Mouse (Mus musculus): ENCODE measurements at regions not wholly inside any gene's neighbourhood (a gene's known extent, or its start where the extent isn't known, plus 50 kb on each side); places are given as distances from the start of the nearest gene placed in this dataset.

GRCm38 (mm10) chr4:53219351-53219750 lies 59.7 kb upstream of the Abca1 start:
- peak; percentile 61 for DNase-seq

- DNase-seq, result peak; percentile 12
Observed at GRCm38 (mm10) chr4:53218752-53219151, 59.1 kb upstream of the Abca1 start.

- no peak for DNase-seq
Observed at GRCm38 (mm10) chr4:53218291-53218640, 58.6 kb upstream of the Abca1 start.

DNA sequence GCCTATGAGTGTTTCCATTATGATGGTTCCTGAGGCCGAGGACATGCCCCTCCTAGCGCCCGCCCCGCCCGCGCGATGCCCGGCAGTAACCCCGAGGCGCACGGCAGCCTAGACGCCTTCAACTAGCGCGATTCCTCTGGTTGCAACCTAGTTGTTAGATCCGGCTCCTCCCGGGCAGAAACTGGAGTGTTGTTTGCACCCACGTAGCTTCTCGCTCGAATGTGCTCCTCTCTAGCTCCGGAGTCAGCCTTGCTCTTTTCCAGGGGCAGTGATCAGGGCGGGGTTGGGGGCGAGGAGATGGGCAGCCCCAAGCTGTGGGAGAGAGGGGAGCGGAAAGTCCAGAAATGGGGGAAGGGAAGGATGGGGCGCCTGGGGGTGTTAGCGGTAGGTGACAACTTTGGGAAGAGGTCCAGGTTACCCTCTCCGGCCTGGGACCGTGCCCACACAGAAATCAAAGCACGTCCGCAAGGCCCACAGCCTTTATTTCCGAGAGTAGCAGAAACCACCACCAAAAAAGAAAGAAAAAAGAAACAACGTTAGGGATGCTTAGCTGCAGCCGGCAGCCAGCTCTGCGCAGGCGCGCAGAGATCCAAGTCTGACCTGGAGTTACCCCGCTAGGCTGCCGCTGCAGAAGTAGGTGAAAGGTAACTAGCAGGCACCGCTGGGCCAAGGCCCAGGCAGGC lies 58.1 kb upstream of the Abca1 start:
- DNase-seq, result peak; percentile 76

DNA sequence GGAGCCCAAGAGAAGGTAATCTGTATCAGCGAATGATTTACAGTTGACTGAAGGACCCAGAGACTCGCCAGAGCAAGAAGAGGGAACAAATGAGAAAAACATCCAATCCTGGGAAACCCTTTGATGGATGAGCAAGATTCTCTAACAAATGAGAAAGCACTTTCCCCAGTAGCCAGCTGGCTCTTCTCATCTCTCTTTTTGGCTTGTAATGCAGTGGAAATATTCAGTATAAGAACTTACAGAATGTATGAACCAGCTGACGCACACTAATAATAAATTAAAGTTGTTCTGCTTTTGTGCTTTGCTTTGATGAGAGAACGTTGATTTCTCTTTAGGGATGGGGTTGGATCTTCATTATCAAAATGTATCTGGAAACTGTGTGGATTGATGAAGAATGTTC lies 52.8 kb upstream of the Abca1 start:
- no peak for DNase-seq

DNA sequence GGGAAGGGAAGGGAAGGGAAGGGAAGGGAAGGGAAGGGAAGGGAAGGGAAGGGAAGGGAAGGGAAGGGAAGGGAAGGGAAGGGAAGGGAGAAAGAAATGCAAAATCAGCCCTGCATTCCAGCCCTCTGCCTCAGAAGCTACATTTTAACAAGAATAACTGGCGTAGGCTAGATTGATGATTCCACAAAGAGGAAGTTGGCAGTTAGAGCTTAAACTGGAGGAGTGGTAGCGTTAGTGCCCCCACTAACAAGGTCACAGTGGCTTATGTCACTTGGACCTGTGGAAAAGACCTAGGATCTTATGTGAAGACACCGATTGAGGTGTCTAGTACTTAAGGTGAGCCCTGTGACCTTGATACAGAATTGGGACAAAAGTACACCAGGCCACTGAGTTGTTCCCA lies 51.0 kb upstream of the Abca1 start:
- no peak for DNase-seq

Data from gastrocnemius, postnatal 25 days (tissue).